Mouse (Mus musculus) right cerebral cortex, postnatal 25 days (tissue): Measurements from ENCODE around the gene Xirp1.
A peak's percentile ranks its signal among the peaks of the same experiment; 100 is the strongest.

ENCODE experiments used
- DNase-seq: peaks from one replicate; pipeline ENCODE4 v3.0.0; 2022

Xirp1 gene

DNA sequence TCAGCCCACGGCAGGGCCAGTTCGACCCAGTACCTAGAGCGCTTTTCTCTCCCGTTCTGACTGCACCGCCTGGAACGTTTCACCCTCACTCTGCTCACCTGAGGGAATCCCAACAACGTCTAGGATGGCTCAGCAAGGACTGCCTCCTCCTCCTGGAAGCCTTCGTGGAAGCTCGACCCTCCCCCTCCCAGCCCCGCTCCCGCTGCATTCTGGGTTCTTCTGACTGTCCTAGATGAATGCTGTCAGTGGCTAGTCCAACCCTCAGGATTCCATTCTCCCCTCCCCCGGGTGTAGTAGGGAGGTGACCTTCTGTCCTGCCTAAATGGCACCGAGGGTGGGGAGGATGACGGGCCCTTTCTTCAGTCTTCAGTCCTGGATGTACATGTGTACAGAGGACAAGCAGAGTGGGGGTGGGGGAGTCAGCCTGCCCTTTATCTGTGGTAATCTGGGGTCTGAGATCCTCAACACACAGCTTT is 38.8 kb downstream of the Xirp1 start, which contains the start of gene Csrnp1:
TSS of gene Csrnp1 (minus strand) at position 123 of the 476 bp plus-strand sequence.
- DNase-seq: no peak

DNA sequence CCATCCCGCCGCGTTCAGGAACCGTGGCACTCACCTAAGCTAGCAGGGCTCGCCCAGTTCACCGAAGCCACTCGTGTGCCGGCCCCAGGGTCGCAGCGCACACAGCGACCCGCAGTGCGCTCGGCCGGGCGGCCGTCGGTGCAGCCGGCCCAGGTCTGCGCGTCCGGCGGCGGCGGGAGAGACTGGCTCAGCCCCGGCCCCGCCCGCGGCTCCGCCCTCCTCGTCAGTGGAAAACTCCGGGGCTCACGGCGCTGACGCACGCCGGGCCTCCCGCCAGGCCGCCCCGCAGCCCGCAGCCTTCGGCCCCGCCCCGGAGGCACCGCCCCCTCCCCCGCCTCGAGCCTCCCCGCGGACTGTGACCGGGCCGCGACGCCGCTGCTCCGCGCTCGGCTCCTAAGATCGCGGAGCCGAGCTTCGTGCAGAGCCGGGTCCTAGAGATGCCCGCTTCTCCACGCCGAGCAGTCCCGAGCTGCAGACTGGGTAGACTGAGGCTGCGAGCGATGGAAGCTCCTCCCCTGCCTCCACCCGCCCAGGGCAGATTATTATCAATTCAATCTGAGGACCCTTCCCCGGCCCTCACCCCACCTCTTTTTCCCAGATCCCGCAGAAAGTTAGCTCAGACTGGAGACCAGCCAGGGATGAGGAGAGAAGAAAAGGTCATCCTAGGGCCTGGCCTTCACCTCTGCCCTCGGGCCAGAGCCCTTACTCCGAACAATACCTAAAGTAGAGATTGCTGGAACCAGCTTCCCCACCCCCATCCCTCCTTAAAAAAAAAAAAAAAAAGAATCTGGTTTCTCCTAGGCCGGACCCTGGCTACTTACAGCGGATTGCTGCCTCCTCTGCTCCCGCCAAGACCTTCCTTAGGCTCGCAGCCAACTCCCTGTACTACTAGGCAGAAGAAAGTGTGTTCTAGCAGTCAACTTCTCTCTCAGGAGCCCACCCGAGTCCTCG is 39.5 kb downstream of the Xirp1 start:
- peak; percentile 90 for DNase-seq

GRCm38 (mm10) chr9:119982956-119983551 is 40.3 kb downstream of the Xirp1 start:
- DNase-seq: no peak

- no peak for DNase-seq
These were observed 41.1 kb downstream of the Xirp1 start for GRCm38 (mm10) chr9:119982241-119982811.

DNA sequence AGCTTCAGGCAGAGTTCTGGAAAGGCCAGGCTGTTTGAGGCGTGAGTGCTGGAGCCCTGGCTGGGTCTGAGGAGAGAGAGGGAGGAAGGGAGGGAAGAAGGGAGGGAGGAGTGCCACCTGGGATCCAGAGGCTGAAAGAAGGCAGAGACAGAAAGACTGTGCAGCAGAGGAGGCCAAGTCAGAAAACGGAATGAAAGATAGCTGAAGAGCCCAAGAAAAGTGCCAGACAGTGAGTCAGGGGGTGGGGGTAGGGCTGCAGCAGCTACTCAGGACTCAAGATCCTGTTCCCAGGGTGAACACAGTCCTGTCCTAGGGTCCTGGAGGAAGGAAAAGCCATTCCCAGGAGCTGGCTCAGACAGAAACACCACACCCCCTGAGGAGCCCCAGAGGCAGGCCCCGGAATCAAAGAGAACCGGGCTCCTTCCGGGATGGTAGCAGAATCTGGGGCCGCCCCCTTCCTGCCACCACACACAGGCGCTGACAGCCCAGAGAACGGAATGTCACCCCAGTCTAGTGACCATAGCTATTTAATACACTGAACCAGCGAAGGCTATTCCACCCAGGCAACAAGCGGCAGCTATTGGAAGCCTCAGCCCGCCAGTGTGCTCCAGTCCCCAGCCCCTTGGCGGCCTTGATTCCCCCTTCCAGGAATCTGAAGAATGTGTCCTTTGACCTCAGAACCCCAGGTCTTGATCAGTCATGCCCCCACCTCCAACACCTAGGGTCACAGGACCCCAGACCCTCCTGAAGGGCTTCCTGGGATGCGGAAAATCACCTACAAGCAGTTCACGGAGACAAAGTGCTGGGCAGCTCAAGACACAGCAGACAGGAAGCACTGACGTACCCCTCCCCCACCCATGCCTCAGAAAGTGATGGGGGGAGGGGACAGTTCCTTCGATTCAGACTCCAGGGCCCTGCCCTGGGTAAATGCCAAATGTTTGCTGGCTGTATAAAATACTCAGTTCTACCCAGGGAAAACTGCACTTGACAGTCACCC is 41.9 kb downstream of the Xirp1 start:
- DNase-seq: no peak

DNA sequence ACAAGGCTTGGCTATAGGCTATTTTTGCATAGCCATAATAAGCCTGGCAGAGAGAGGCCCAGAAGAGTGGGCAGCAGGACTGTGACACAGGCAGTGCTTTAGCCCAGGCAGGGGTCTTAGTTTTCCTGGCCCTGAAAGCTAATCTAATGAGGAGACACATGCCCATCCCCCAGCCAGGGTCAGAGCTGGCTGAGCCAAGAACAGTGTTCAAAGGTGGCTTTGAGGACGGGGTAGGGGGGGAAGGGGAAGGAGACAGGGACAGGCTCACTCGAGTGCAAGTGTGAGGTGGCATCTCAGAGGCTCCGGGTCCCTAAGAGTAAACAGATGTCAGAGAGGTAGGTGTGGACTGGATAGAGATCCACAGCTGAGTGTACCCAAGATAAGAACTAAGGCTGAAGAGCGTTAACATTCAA is 42.6 kb downstream of the Xirp1 start:
- no peak for DNase-seq

GRCm38 (mm10) chr9:119979749-119980148 is 43.6 kb downstream of the Xirp1 start:
- DNase-seq: no peak

DNA sequence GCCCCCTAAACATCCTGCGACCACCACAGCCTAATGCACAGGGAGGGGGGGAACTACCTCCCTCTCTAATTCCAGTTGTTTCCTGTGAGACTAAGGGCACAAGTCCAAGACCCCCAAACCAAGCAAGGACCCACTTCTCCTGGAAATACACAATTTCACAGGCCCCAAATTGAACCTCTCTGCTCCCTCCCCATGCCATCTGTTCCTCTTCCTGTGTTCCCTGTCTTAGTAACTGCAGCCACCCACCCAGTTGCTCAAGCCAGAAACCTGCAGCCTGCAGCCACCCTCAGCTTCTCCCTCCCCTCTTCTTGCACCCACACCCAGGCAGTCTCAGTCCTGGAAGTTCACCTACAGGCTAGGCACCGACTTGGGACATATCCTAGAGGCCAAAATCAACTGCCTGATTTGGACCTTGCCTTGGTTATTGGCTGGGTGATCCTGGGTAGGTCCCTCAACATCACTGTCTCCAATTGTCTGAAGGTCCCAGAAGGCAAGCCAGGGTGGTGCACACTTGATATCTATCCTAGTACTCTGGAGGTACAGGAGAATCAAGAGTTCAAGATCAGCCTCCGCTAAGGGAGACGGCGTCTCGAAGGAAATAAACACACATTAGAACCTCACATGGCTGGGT is 44.5 kb downstream of the Xirp1 start:
- DNase-seq: peak; percentile 77

- no peak for DNase-seq
These were observed 45.1 kb downstream of the Xirp1 start for GRCm38 (mm10) chr9:119978151-119978810.

- DNase-seq: no peak
These were observed 45.8 kb downstream of the Xirp1 start for GRCm38 (mm10) chr9:119977557-119978060.

DNA sequence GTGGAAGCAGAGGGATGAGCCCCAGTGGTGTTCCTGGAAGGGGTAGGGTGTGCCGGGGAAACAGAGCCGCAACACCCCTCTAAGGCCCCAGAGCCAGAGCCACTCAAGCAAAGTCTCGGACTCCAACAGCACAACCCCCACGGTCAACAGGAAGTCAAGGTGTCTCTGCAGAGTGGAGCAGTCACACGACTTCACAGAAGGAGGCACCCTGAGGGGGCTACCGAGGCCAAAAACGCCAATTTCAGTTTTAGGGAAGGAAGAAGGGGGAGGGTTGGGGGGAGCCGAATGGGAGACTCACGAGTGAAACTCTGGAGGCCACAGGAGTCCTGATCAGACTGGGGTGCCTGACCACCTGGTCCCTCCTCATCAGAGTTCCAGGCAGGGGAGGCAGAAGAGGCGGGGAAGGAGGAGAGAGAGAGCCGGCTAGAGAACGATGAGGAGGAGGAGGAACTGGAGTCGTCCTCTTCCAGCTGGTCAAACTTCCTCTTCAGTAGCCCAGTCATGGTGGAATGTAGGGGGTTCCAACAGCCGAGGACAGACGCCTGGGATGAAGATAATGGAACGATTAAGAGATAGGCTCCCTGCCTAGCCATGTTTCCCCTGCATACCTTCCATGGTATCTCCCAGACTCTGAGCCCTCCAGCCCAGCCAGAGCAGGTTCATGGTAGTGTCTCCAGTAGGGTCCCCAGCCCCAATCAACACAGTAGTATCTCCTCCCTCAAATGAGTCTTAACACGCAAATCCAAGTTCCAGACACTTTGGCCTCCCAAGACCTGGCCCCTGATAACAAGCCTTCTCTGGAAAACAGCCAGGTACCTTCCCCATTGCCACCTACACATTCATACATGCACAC is 46.5 kb downstream of the Xirp1 start:
- DNase-seq: no peak

DNA sequence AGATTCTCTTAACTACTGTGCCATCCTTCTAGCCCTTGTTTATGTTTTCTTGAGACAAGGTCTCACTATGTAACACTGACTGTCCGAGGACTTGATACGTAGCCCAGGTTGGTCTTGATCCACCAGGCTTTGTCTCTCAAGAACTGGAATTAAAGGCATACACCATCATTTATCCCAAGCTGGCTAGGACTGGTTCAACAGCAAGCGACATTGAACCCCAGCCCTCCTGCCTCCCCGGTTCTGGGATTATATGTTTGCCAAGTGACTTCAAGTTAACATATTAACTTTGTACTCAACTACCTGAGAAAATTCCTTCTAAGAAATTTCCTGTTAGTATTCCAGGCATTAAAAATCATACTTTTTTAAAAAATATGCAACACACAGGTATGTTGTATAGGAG is 48.1 kb downstream of the Xirp1 start:
- no peak for DNase-seq

DNA sequence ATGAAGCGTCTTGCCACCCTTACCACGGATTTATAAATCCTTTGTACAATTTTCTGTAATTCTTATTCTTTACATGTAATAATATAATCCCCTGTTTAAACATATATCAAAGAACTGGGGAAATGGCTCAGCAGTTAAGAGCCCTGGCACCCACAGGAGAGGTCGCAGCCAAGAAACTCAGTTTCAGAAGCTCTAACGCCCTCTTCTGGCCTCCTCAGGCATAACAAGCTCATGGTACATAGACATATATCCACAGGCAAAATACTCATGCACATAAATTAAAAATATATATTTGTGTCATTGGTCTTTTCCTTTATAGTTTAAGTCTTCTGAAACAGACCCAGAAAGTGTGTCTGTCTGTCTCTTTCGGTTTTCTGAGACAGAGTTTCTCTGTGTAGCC is 48.8 kb downstream of the Xirp1 start:
- DNase-seq: no peak

DNA sequence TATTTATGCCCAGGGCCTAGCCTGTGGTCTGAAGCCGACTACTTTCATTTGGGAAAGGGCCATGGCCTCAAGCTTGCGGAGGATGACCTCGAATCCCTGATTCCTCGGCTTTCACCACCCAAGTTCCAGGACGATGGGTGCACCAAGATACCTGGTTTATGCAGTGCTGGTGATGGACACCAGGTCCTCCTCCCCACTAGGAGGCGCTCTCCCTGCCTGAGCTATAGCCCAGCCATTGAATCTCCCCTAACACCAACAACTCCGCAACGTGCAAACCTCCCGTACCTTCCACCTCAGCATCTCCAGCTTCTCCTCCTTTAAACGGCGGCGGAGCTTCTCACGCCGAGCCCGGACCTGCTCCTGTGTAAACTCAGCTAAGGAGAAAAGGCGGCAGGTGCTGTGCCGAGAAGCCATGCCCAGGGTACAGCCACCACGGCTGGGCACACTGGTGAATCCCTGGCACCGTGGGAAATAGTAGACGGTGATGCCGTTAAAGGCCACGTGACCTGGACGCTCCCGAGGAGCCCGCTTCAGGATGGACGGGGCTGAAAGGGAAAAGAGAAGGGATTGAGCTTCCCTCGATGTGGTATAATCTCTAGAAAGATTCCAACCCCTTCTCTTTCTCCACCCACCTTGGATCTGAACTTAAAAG is 49.4 kb downstream of the Xirp1 start:
- DNase-seq: no peak

GRCm38 (mm10) chr9:119973281-119973680 is 50.1 kb downstream of the Xirp1 start:
- no peak for DNase-seq

DNA sequence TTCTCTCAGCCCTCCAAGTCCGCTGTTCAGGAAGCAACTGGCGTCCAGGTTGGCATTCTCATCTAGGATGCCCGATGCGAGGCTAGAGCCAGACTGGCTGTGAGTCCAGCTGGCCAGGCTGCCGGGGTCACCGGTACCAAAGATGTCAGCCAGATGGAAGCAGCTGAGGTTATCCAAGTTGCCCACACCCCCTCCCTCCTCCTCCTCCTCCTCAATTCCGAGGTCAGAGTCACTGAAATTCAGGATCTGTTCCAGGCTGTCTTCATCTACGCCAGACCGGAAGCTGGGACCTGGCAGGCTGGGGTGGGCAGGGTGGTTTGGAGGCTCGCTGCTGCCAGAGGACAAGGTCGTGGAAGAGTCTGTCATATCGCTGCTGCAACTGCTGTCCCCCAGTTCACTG is 50.8 kb downstream of the Xirp1 start:
- DNase-seq: no peak

- no peak for DNase-seq
These were observed 51.2 kb downstream of the Xirp1 start for GRCm38 (mm10) chr9:119972166-119972565.

DNA sequence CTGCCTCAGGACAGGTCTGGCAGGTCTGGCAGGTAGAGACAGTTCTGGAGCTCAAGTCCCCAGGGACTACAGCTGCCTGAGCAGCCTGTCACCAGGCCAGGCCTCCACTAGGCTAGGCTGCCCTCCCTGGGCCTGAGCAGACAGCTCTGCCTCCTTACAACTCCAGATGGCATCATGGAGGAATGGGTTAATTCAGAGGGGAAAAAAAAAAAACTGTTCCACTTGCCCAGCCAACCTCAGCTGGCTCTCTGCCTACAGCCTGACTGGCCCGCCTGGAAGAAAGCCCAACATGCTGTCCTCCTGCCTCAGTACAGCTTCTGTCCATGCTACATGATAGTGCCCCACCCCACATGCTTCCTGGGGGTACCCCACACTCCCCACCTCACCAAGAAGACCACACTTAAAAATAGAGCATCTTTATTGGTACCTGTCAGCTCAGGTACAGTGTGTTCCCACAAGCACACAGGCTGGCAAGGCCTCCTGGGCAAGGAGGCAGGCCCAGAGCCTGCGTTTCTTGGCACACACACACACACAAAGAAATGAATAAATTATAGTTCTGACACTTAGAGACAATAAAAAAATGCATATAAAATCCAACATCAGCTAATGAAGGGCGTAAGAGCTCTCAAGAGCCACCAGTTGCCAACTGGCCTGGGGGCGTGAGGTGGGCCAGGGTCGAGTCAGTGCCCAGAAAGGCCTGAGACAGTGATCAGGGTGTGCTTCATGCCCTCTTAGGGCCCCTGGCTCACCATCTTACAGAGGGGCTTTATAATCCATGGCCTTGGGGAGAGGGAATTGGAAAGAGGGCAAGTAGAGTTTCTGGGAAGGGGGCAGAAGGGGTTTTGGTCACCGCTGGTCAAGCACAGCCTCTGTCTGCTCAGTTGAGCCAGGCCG is 52.4 kb downstream of the Xirp1 start:
- no peak for DNase-seq

GRCm38 (mm10) chr9:119970221-119970620 is 53.2 kb downstream of the Xirp1 start:
- DNase-seq: no peak
